Mouse (Mus musculus) cerebellum, adult 2 months (tissue): ENCODE measurements at regions not wholly inside any gene's neighbourhood (a gene's known extent, or its start where the extent isn't known, plus 50 kb on each side); places are given as distances from the start of the nearest gene placed in this dataset.

ENCODE experiments used
- CTCF ChIP-seq: fragments of 200-500 bp; IDR thresholded peaks from 2 replicates; pipeline ENCODE4 v1.5.1; 2011; ENCODE audit warnings: low read depth, mild to moderate bottlenecking, control low read depth, low read length, moderate library complexity, borderline replicate concordance; ENCODE audit not compliant: insufficient read depth
- POLR2A ChIP-seq: fragments of 200-500 bp; IDR thresholded peaks from 2 replicates; pipeline ENCODE4 v1.6.1; 2011; ENCODE audit warnings: low read length, control low read depth, borderline replicate concordance; ENCODE audit not compliant: insufficient read depth

GRCm38 (mm10) chr5:41556700-41557309, 151.2 kb downstream of the Rab28 start:
- TF ChIP-seq CTCF (no peak), POLR2A (no peak)
